Mouse (Mus musculus): ENCODE results near the gene Hrh2.

GRCm38 (mm10) chr13:54165066-54165465, 26.9 kb upstream of the Hrh2 start:
- TF ChIP-seq CTCF (conservative IDR thresholded peaks at IDR 0.05; ENCODE audit: low read length), result no peak
- TF ChIP-seq POU5F1 (IDR thresholded peaks at IDR 0.05; ENCODE audit: borderline replicate concordance, low read length), result no peak
